Mouse (Mus musculus): Measurements from ENCODE around the gene H2al1j. TPM values are rescaled to one million over a fixed set of nuclear protein-coding genes. Genes with fewer than 3 reads are reported as not detected.
"Not testable (repeated sequence)": the region's sequence is repeated elsewhere in the genome, so short reads cannot be mapped to it uniquely, and the experiment has no call there.

The H2al1j gene
- total and polyA plus RNA-seq, 3 experiments = not detected

DNA sequence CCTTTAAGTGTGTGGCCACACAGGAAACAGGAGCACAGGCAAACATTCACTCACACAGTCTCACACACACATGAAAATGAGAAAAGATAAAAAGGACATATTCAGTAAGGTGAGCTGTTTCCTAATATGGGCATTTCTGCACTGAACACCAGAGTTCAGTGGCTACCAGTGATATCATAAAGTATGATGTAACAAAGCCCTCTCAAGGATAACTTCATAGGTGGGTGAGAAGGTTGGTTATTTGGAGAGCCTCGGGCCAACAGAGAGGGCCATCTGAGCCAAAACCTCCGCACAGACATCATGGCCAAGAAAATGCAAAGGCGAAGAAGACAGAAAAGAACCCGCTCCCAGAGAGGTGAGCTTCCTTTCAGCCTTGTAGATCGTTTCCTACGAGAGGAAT, 12.8 kb upstream of the H2al1j start, which contains the start of gene H2al1f:
TSS of gene H2al1f (plus strand) at position 301 of the 400 bp plus-strand sequence.
- not testable (repeated sequence) for H3K36me3 ChIP-seq (ENCODE audit: control insufficient read depth in 1 of 2, insufficient read depth in 2 of 2, low read length in 2 of 2); H3K9me3 ChIP-seq (replicated peaks; ENCODE audit: insufficient read depth, low read length); DNase-seq (ENCODE audit: low read depth, low spot score); H3K79me2 ChIP-seq (ENCODE audit: control insufficient read depth, insufficient read depth, low read length, poor library complexity); H3K4me3 ChIP-seq (ENCODE audit: control insufficient read depth in 1 of 2, insufficient read depth in 1 of 2, low read depth in 2 of 2, low read length in 2 of 2); H3K27ac ChIP-seq (ENCODE audit: control insufficient read depth, low read depth, low read length); H3K4me1 ChIP-seq (ENCODE audit: control insufficient read depth in 1 of 2, insufficient read depth in 2 of 2, low read length in 2 of 2); H3K27me3 ChIP-seq (ENCODE audit: control insufficient read depth in 1 of 2, insufficient read depth in 2 of 2, low read length in 2 of 2); H3K9ac ChIP-seq (ENCODE audit: control insufficient read depth, low read depth, low read length, poor library complexity, severe bottlenecking)

- not testable (repeated sequence) for H3K79me2 ChIP-seq (ENCODE audit: control insufficient read depth, insufficient read depth, low read length, poor library complexity); H3K27me3 ChIP-seq (ENCODE audit: control insufficient read depth in 1 of 2, insufficient read depth in 2 of 2, low read length in 2 of 2); H3K4me3 ChIP-seq (ENCODE audit: control insufficient read depth in 1 of 2, insufficient read depth in 1 of 2, low read depth in 2 of 2, low read length in 2 of 2); DNase-seq (ENCODE audit: low read depth, low spot score); H3K9me3 ChIP-seq (replicated peaks; ENCODE audit: insufficient read depth, low read length); H3K4me1 ChIP-seq (ENCODE audit: control insufficient read depth in 1 of 2, insufficient read depth in 2 of 2, low read length in 2 of 2); H3K27ac ChIP-seq (ENCODE audit: control insufficient read depth, low read depth, low read length); H3K9ac ChIP-seq (ENCODE audit: control insufficient read depth, low read depth, low read length, poor library complexity, severe bottlenecking); H3K36me3 ChIP-seq (ENCODE audit: control insufficient read depth in 1 of 2, insufficient read depth in 2 of 2, low read length in 2 of 2)
These were observed 9.7 kb upstream of the H2al1j start, which contains the start of gene H2al1g for GRCm38 (mm10) chrX:11317956-11318355. Gene H2al1g (plus strand): TSS chrX:11318256.

DNA sequence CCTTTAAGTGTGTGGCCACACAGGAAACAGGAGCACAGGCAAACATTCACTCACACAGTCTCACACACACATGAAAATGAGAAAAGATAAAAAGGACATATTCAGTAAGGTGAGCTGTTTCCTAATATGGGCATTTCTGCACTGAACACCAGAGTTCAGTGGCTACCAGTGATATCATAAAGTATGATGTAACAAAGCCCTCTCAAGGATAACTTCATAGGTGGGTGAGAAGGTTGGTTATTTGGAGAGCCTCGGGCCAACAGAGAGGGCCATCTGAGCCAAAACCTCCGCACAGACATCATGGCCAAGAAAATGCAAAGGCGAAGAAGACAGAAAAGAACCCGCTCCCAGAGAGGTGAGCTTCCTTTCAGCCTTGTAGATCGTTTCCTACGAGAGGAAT, 6.4 kb upstream of the H2al1j start, which contains the start of gene H2al1h:
TSS of gene H2al1h (plus strand) at position 301 of the 400 bp plus-strand sequence.
- H3K79me2 ChIP-seq (ENCODE audit: control insufficient read depth, insufficient read depth, low read length, poor library complexity); H3K27me3 ChIP-seq (ENCODE audit: control insufficient read depth in 1 of 2, insufficient read depth in 2 of 2, low read length in 2 of 2); H3K4me3 ChIP-seq (ENCODE audit: control insufficient read depth in 1 of 2, insufficient read depth in 1 of 2, low read depth in 2 of 2, low read length in 2 of 2); DNase-seq (ENCODE audit: low read depth, low spot score); H3K36me3 ChIP-seq (ENCODE audit: control insufficient read depth in 1 of 2, insufficient read depth in 2 of 2, low read length in 2 of 2); H3K27ac ChIP-seq (ENCODE audit: control insufficient read depth, low read depth, low read length); H3K9me3 ChIP-seq (replicated peaks; ENCODE audit: insufficient read depth, low read length); H3K4me1 ChIP-seq (ENCODE audit: control insufficient read depth in 1 of 2, insufficient read depth in 2 of 2, low read length in 2 of 2); H3K9ac ChIP-seq (ENCODE audit: control insufficient read depth, low read depth, low read length, poor library complexity, severe bottlenecking): not testable (repeated sequence)

GRCm38 (mm10) chrX:11324359-11324758, 3.3 kb upstream of the H2al1j start, which contains the start of gene H2al1i:
Gene H2al1i (plus strand): TSS chrX:11324659.
- not testable (repeated sequence) for H3K4me1 ChIP-seq (ENCODE audit: control insufficient read depth in 1 of 2, insufficient read depth in 2 of 2, low read length in 2 of 2); H3K27ac ChIP-seq (ENCODE audit: control insufficient read depth, low read depth, low read length); H3K9me3 ChIP-seq (replicated peaks; ENCODE audit: insufficient read depth, low read length); H3K79me2 ChIP-seq (ENCODE audit: control insufficient read depth, insufficient read depth, low read length, poor library complexity); H3K27me3 ChIP-seq (ENCODE audit: control insufficient read depth in 1 of 2, insufficient read depth in 2 of 2, low read length in 2 of 2); H3K4me3 ChIP-seq (ENCODE audit: control insufficient read depth in 1 of 2, insufficient read depth in 1 of 2, low read depth in 2 of 2, low read length in 2 of 2); DNase-seq (ENCODE audit: low read depth, low spot score); H3K36me3 ChIP-seq (ENCODE audit: control insufficient read depth in 1 of 2, insufficient read depth in 2 of 2, low read length in 2 of 2); H3K9ac ChIP-seq (ENCODE audit: control insufficient read depth, low read depth, low read length, poor library complexity, severe bottlenecking)

DNA sequence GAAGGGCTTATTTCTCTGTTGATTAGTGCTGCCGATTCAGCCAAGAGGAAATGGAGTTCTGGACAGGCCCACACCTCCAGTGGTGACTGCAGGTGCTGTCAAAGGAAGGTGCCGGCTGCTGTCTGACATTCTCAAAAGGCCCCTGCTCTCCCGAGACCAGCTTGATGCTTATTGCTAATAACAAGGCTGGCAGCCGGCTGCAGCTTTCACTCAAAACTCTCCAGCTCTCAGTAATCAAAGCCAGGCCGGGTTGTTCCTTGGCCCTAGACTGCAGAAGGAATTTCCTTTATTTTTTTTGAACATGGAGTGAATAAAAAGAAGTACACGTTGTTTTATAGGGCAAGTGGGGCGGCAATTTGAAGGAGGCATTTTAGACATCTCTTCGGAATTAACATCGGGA, 18.1 kb downstream of the H2al1j start:
- H3K9ac ChIP-seq (ENCODE audit: control insufficient read depth, low read depth, low read length, poor library complexity, severe bottlenecking) = no peak overlapping the region
- H3K36me3 ChIP-seq (ENCODE audit: control insufficient read depth in 1 of 2, insufficient read depth in 2 of 2, low read length in 2 of 2) = no peaks in the 10 kb centered on the region
- H3K4me1 ChIP-seq (ENCODE audit: control insufficient read depth in 1 of 2, insufficient read depth in 2 of 2, low read length in 2 of 2) = no peaks in the 10 kb centered on the region
- no peak overlapping the region for H3K27ac ChIP-seq (ENCODE audit: control insufficient read depth, low read depth, low read length)
- H3K27me3 ChIP-seq (ENCODE audit: control insufficient read depth in 1 of 2, insufficient read depth in 2 of 2, low read length in 2 of 2) = no peaks in the 10 kb centered on the region
- H3K9me3 ChIP-seq (replicated peaks; ENCODE audit: insufficient read depth, low read length) = no peaks in the 10 kb centered on the region
- no peak for DNase-seq (ENCODE audit: low read depth, low spot score)
- H3K79me2 ChIP-seq (ENCODE audit: control insufficient read depth, insufficient read depth, low read length, poor library complexity) = no peaks in the 10 kb centered on the region
- no peak overlapping the region for H3K4me3 ChIP-seq (ENCODE audit: control insufficient read depth in 1 of 2, insufficient read depth in 1 of 2, low read depth in 2 of 2, low read length in 2 of 2)
- TF ChIP-seq MAZ (IDR thresholded peaks at IDR 0.05; ENCODE audit: low read depth, low read length) (no peak), CHD1 (IDR thresholded peaks at IDR 0.05; ENCODE audit: low read depth, low read length) (no peak), MXI1 (IDR thresholded peaks at IDR 0.05; ENCODE audit: low read depth, low read length) (no peak), POLR2AphosphoS2 (IDR thresholded peaks at IDR 0.05; ENCODE audit: low read length) (no peak), MYC (IDR thresholded peaks at IDR 0.05; ENCODE audit: low read depth, low read length) (no peak), POLR2AphosphoS5 (IDR thresholded peaks at IDR 0.05; ENCODE audit: borderline replicate concordance, low read depth, low read length) (no peak), MYB (IDR thresholded peaks at IDR 0.05; ENCODE audit: low read depth, low read length) (no peak), CTCF (IDR thresholded peaks at IDR 0.05 in 2 of 3, conservative IDR thresholded peaks at IDR 0.05 in 1 of 3; ENCODE audit: control insufficient read depth in 1 of 3, insufficient read depth in 1 of 3, low read depth in 2 of 3, low read length in 3 of 3, poor library complexity in 1 of 3, severe bottlenecking in 1 of 3) (no peak), BHLHE40 (IDR thresholded peaks at IDR 0.05; ENCODE audit: borderline replicate concordance, low read depth, low read length) (no peak), SMC3 (IDR thresholded peaks at IDR 0.05; ENCODE audit: low read depth, low read length) (no peak), SIN3A (IDR thresholded peaks at IDR 0.05; ENCODE audit: low read length) (no peak), POLR2A (IDR thresholded peaks at IDR 0.05; ENCODE audit: control insufficient read depth in 1 of 2, insufficient read depth in 1 of 2, low read depth in 1 of 2, low read length in 2 of 2, poor library complexity in 1 of 2) (no peak), ZMIZ1 (IDR thresholded peaks at IDR 0.05; ENCODE audit: low read depth, low read length) (no peak), ETS1 (IDR thresholded peaks at IDR 0.05; ENCODE audit: low read depth, low read length) (no peak), KAT2A (conservative IDR thresholded peaks at IDR 0.05; ENCODE audit: low read depth, low read length) (no peak), TCF12 (IDR thresholded peaks at IDR 0.05; ENCODE audit: low read depth, low read length) (no peak)
